Mouse (Mus musculus): Measurements from ENCODE around the gene Npr1. TPM values are rescaled to one million over a fixed set of nuclear protein-coding genes. Genes with fewer than 3 reads are reported as not detected.

Npr1 gene
- polyA plus RNA-seq, 1 experiment from 2014 or later: 9.2 TPM

GRCm38 (mm10) chr3:90423549-90423948 lies 42.1 kb downstream of the Npr1 start:
- ATAC-seq (replicated peaks; ENCODE audit: low FRiP score) (no peak), DNase-seq (ENCODE audit: low spot score) (no peak)
- Histone ChIP-seq H3K9me3 (ENCODE audit: control insufficient read depth, low read length) (no peaks in the 10 kb centered on the region), H3K27ac (ENCODE audit: low read depth, low read length) (no peak overlapping the region), H3K4me2 (no peak overlapping the region), H3K9ac (ENCODE audit: low read depth, low read length) (no peak overlapping the region), H3K4me1 (replicated peaks; ENCODE audit: control insufficient read depth, insufficient read depth, low read length) (peaks cover 29% of the 10 kb centered on the region), H3K27me3 (replicated peaks; ENCODE audit: control insufficient read depth, insufficient read depth, low read length) (no peaks in the 10 kb centered on the region), H3K4me3 (ENCODE audit: low read depth, low read length) (no peak overlapping the region), H3K36me3 (ENCODE audit: control insufficient read depth, insufficient read depth, low read length) (peaks cover 16% of the 10 kb centered on the region; the same call in 1 of the 2 replicates)

- 89% methylated on average over 6 of the region's 6 CpGs for WGBS
- no peak for ATAC-seq (replicated peaks; ENCODE audit: low FRiP score)
- H3K4me2 ChIP-seq: no peak overlapping the region
- no peak for DNase-seq (ENCODE audit: low spot score)
- H3K4me3 ChIP-seq (ENCODE audit: low read depth, low read length): no peak overlapping the region
- H3K36me3 ChIP-seq (ENCODE audit: control insufficient read depth, insufficient read depth, low read length): peaks cover 28% of the 10 kb centered on the region; the same call in 1 of the 2 replicates
- H3K9me3 ChIP-seq (ENCODE audit: control insufficient read depth, low read length): no peaks in the 10 kb centered on the region
- no peak overlapping the region for H3K9ac ChIP-seq (ENCODE audit: low read depth, low read length)
- no peak overlapping the region for H3K27ac ChIP-seq (ENCODE audit: low read depth, low read length)
- H3K4me1 ChIP-seq (replicated peaks; ENCODE audit: control insufficient read depth, insufficient read depth, low read length): peaks cover 9% of the 10 kb centered on the region
- no peaks in the 10 kb centered on the region for H3K27me3 ChIP-seq (replicated peaks; ENCODE audit: control insufficient read depth, insufficient read depth, low read length)
Measured at GRCm38 (mm10) chr3:90420696-90421095, 45.0 kb downstream of the Npr1 start.

- Histone ChIP-seq H3K4me3 (ENCODE audit: low read depth, low read length) (no peak overlapping the region), H3K27ac (ENCODE audit: low read depth, low read length) (no peak overlapping the region), H3K9me3 (ENCODE audit: control insufficient read depth, low read length) (no peaks in the 10 kb centered on the region), H3K4me1 (replicated peaks; ENCODE audit: control insufficient read depth, insufficient read depth, low read length) (no peaks in the 10 kb centered on the region), H3K9ac (ENCODE audit: low read depth, low read length) (no peak overlapping the region), H3K27me3 (replicated peaks; ENCODE audit: control insufficient read depth, insufficient read depth, low read length) (no peaks in the 10 kb centered on the region), H3K36me3 (ENCODE audit: control insufficient read depth, insufficient read depth, low read length) (peaks cover 46% of the 10 kb centered on the region), H3K4me2 (no peak overlapping the region)
- WGBS: 61% methylated on average over 3 of the region's 3 CpGs
- DNase-seq (ENCODE audit: low spot score): no peak
- no peak for ATAC-seq (replicated peaks; ENCODE audit: low FRiP score)
Measured at GRCm38 (mm10) chr3:90413011-90413396, 52.7 kb downstream of the Npr1 start.

- Histone ChIP-seq H3K27ac (ENCODE audit: low read depth, low read length) (no peak overlapping the region), H3K4me1 (replicated peaks; ENCODE audit: control insufficient read depth, insufficient read depth, low read length) (no peaks in the 10 kb centered on the region), H3K36me3 (ENCODE audit: control insufficient read depth, insufficient read depth, low read length) (peaks cover 48% of the 10 kb centered on the region), H3K4me3 (ENCODE audit: low read depth, low read length) (no peak overlapping the region), H3K27me3 (replicated peaks; ENCODE audit: control insufficient read depth, insufficient read depth, low read length) (no peaks in the 10 kb centered on the region), H3K4me2 (no peak overlapping the region), H3K9ac (ENCODE audit: low read depth, low read length) (no peak overlapping the region), H3K9me3 (ENCODE audit: control insufficient read depth, low read length) (no peaks in the 10 kb centered on the region)
- WGBS: 51% methylated on average over 5 of the region's 5 CpGs
- DNase-seq (ENCODE audit: low spot score): peak; percentile 48
- no peak for ATAC-seq (replicated peaks; ENCODE audit: low FRiP score)
Measured at GRCm38 (mm10) chr3:90412312-90413010, 53.2 kb downstream of the Npr1 start.

GRCm38 (mm10) chr3:90408721-90409120 lies 56.9 kb downstream of the Npr1 start:
- no peak overlapping the region for H3K9ac ChIP-seq (ENCODE audit: low read depth, low read length)
- H3K36me3 ChIP-seq (ENCODE audit: control insufficient read depth, insufficient read depth, low read length): peaks cover 58% of the 10 kb centered on the region
- no peaks in the 10 kb centered on the region for H3K9me3 ChIP-seq (ENCODE audit: control insufficient read depth, low read length)
- no peak for DNase-seq (ENCODE audit: low spot score)
- H3K4me1 ChIP-seq (replicated peaks; ENCODE audit: control insufficient read depth, insufficient read depth, low read length): no peaks in the 10 kb centered on the region
- H3K4me3 ChIP-seq (ENCODE audit: low read depth, low read length): no peak overlapping the region
- 70% methylated on average over 3 of the region's 3 CpGs for WGBS
- no peak overlapping the region for H3K27ac ChIP-seq (ENCODE audit: low read depth, low read length)
- H3K27me3 ChIP-seq (replicated peaks; ENCODE audit: control insufficient read depth, insufficient read depth, low read length): no peaks in the 10 kb centered on the region
- ATAC-seq (replicated peaks; ENCODE audit: low FRiP score): no peak
- H3K4me2 ChIP-seq: no peak overlapping the region

- H3K4me1 ChIP-seq (replicated peaks; ENCODE audit: control insufficient read depth, insufficient read depth, low read length): no peaks in the 10 kb centered on the region
- 93% methylated on average over 5 of the region's 5 CpGs for WGBS
- H3K9me3 ChIP-seq (ENCODE audit: control insufficient read depth, low read length): no peaks in the 10 kb centered on the region
- no peaks in the 10 kb centered on the region for H3K27me3 ChIP-seq (replicated peaks; ENCODE audit: control insufficient read depth, insufficient read depth, low read length)
- H3K27ac ChIP-seq (ENCODE audit: low read depth, low read length): no peak overlapping the region
- DNase-seq (ENCODE audit: low spot score): no peak
- H3K36me3 ChIP-seq (ENCODE audit: control insufficient read depth, insufficient read depth, low read length): peaks cover 72% of the 10 kb centered on the region
- H3K9ac ChIP-seq (ENCODE audit: low read depth, low read length): no peak overlapping the region
- H3K4me3 ChIP-seq (ENCODE audit: low read depth, low read length): no peak overlapping the region
- no peak for ATAC-seq (replicated peaks; ENCODE audit: low FRiP score)
- H3K4me2 ChIP-seq: no peak overlapping the region
Measured at GRCm38 (mm10) chr3:90406414-90406813, 59.3 kb downstream of the Npr1 start.

- ATAC-seq (replicated peaks; ENCODE audit: low FRiP score): no peak
- H3K36me3 ChIP-seq (ENCODE audit: control insufficient read depth, insufficient read depth, low read length): peaks cover 75% of the 10 kb centered on the region
Measured at GRCm38 (mm10) chr3:90404609-90405008, 61.1 kb downstream of the Npr1 start.

GRCm38 (mm10) chr3:90404121-90404520 lies 61.5 kb downstream of the Npr1 start:
- Histone ChIP-seq H3K4me2 (no peak overlapping the region), H3K4me1 (replicated peaks; ENCODE audit: control insufficient read depth, insufficient read depth, low read length) (no peaks in the 10 kb centered on the region), H3K36me3 (ENCODE audit: control insufficient read depth, insufficient read depth, low read length) (peaks cover 75% of the 10 kb centered on the region), H3K27me3 (replicated peaks; ENCODE audit: control insufficient read depth, insufficient read depth, low read length) (no peaks in the 10 kb centered on the region), H3K9me3 (ENCODE audit: control insufficient read depth, low read length) (no peaks in the 10 kb centered on the region), H3K9ac (ENCODE audit: low read depth, low read length) (no peak overlapping the region), H3K4me3 (ENCODE audit: low read depth, low read length) (no peak overlapping the region), H3K27ac (ENCODE audit: low read depth, low read length) (no peak overlapping the region)
- DNase-seq (ENCODE audit: low spot score) (no peak), ATAC-seq (replicated peaks; ENCODE audit: low FRiP score) (no peak)
- WGBS: 74% methylated on average over 3 of the region's 3 CpGs

More at GRCm38 (mm10) chr3:90404609-90405008, 61.1 kb downstream of the Npr1 start:
- H3K4me1 ChIP-seq (replicated peaks; ENCODE audit: control insufficient read depth, insufficient read depth, low read length): no peaks in the 10 kb centered on the region
- H3K4me2 ChIP-seq: no peak overlapping the region
- H3K9ac ChIP-seq (ENCODE audit: low read depth, low read length): no peak overlapping the region
- no peaks in the 10 kb centered on the region for H3K9me3 ChIP-seq (ENCODE audit: control insufficient read depth, low read length)
- no peak for DNase-seq (ENCODE audit: low spot score)
- WGBS: 74% methylated on average over 4 of the region's 4 CpGs
- H3K27me3 ChIP-seq (replicated peaks; ENCODE audit: control insufficient read depth, insufficient read depth, low read length): no peaks in the 10 kb centered on the region
- H3K4me3 ChIP-seq (ENCODE audit: low read depth, low read length): no peak overlapping the region
- no peak overlapping the region for H3K27ac ChIP-seq (ENCODE audit: low read depth, low read length)

- H3K27ac ChIP-seq (ENCODE audit: low read depth, low read length): no peak overlapping the region
- no peak overlapping the region for H3K9ac ChIP-seq (ENCODE audit: low read depth, low read length)
- H3K4me2 ChIP-seq: no peak overlapping the region
- WGBS: 74% methylated on average over 4 of the region's 4 CpGs
- H3K36me3 ChIP-seq (ENCODE audit: control insufficient read depth, insufficient read depth, low read length): peaks cover 62% of the 10 kb centered on the region
- ATAC-seq (replicated peaks; ENCODE audit: low FRiP score) (no peak), DNase-seq (ENCODE audit: low spot score) (no peak)
- no peaks in the 10 kb centered on the region for H3K27me3 ChIP-seq (replicated peaks; ENCODE audit: control insufficient read depth, insufficient read depth, low read length)
- H3K4me3 ChIP-seq (ENCODE audit: low read depth, low read length): no peak overlapping the region
- H3K4me1 ChIP-seq (replicated peaks; ENCODE audit: control insufficient read depth, insufficient read depth, low read length): no peaks in the 10 kb centered on the region
- H3K9me3 ChIP-seq (ENCODE audit: control insufficient read depth, low read length): no peaks in the 10 kb centered on the region
Measured at GRCm38 (mm10) chr3:90400993-90401392, 64.7 kb downstream of the Npr1 start.
